Mouse (Mus musculus): ENCODE data around the gene Hist1h2ae.
"Not testable (repeated sequence)": the region's sequence is repeated elsewhere in the genome, so short reads cannot be mapped to it uniquely, and the experiment has no call there.

DNA sequence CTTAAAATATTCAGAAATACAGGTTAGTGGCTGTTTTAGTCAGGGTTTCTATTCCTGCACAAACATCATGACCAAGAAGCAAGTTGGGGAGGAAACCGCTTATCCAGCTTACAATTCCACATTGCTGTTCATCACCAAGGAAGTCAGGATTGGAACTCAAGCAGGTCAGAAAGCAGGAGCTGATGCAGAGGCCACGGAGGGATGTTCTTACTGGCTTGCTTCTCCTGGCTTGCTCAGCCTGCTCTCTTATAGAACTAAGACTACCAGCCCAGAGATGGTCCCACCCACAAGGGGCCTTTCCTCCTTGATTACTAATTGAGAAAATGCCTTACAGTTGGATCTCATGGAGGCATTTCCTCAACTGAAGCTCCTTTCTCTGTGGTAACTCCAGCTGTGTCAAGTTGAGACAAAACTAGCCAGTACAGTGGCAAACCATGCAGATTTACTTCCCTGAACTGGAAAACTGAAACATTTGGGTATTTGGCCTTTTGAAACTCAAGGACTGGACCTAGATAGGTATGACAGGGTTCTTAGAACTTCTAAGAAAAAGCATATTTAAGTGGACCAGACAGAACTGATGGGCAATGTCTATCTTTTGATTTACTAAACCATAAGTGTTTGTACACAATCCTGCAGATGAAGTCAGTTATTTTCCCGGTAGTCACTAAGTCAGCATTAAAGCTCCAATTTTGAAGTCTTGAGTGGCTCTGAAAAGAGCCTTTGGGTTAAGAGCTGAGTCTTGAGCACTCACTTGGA is 28.6 kb downstream of the Hist1h2ae start:
- TF ChIP-seq CTCF (IDR thresholded peaks at IDR 0.05; ENCODE audit: borderline replicate concordance, control insufficient read depth, extremely low read depth, insufficient read depth, low read length, poor library complexity); POLR2A (IDR thresholded peaks at IDR 0.05; ENCODE audit: control insufficient read depth, extremely low read depth, insufficient read depth, low read length, poor library complexity): not testable (repeated sequence)

Data from thymus, adult 2 months (tissue).